In genomic region chr12:80062410-80063401, GRCm38 (mm10) we compare ENCODE assay signal across 9 mouse cellular contexts. TPM values are rescaled to one million over a fixed set of nuclear protein-coding genes. Genes with fewer than 3 reads are reported as not detected.
DNase-seq lines count a peak whose midpoint lies in the region; ATAC-seq and TF ChIP-seq lines count a peak whose summit lies in the region.
"Had no signal": no experiment of that assay in that cellular context is flagged by ENCODE, and none has a peak within 500 bp of the region (broad histone marks: within the 10 kb centered on the region; RNA-seq: fewer than 3 reads in every experiment).

No protein-coding gene starts in this region.

- H3K4me1 ChIP-seq in cerebellum, adult 2 months (ENCODE audit: control insufficient read depth, insufficient read depth, low read length), result no peaks in the 10 kb centered on the region
- H3K4me1 ChIP-seq in forebrain, postnatal 0 days (ENCODE audit: insufficient read depth), result peaks cover 26% of the 10 kb centered on the region; the same call in 1 of the 2 replicates
- H3K4me1 ChIP-seq in hindbrain, embryonic 14.5 days (replicated peaks; ENCODE audit: control insufficient read depth, insufficient read depth, low read length), result peaks cover 46% of the 10 kb centered on the region
- peaks cover 31% of the 10 kb centered on the region for H3K4me1 ChIP-seq in limb, embryonic 11.5 days (ENCODE audit: control insufficient read depth, insufficient read depth, low read length)

- peak; percentile 31 for DNase-seq in adipocyte (ENCODE audit: low spot score)
- peak; percentile 15 to 46 for DNase-seq in cerebellum, adult 2 months
- DNase-seq in forebrain, postnatal 0 days, result peak; percentile 82
- DNase-seq in hindbrain, embryonic 14.5 days (ENCODE audit: low spot score), result peak; percentile 77
- peak; percentile 78 for DNase-seq in limb, embryonic 11.5 days (ENCODE audit: low spot score)
- peak; percentile 18 to 40 for DNase-seq in right cerebral cortex, adult 2 months (ENCODE audit: low spot score in 2 of 2)
- DNase-seq in adrenal gland, postnatal 36 days, result no peak
- no peak for DNase-seq in urinary bladder, postnatal 10 days (ENCODE audit: low spot score)

- WGBS in cerebellum, adult 2 months, result 24% methylated on average over 6 of the region's 6 CpGs
- 2% methylated on average over 6 of the region's 6 CpGs for WGBS in forebrain, postnatal 0 days
- WGBS in hindbrain, embryonic 14.5 days, result 0% methylated on average over 6 of the region's 6 CpGs
- WGBS in limb, embryonic 11.5 days, result 3% methylated on average over 6 of the region's 6 CpGs

- no peak overlapping the region for H3K4me2 ChIP-seq in forebrain, postnatal 0 days (ENCODE audit: low read depth)
- 0 out of 2 replicates have a peak overlapping the region, but pooled peaks have one; percentile 17 for H3K4me2 ChIP-seq in hindbrain, embryonic 14.5 days (replicated peaks)
- H3K4me2 ChIP-seq in limb, embryonic 11.5 days (ENCODE audit: low read depth, severe bottlenecking), result peak overlapping the region; percentile 21; the same call in 1 of the 2 replicates

- no peak overlapping the region for H3K9ac ChIP-seq in forebrain, postnatal 0 days
- H3K9ac ChIP-seq in hindbrain, embryonic 14.5 days, result no peak overlapping the region
- peak overlapping the region; percentile 8 for H3K9ac ChIP-seq in limb, embryonic 11.5 days (ENCODE audit: low read length)

- no peak for TF ChIP-seq POLR2A in cerebellum, adult 2 months (IDR thresholded peaks at IDR 0.05; ENCODE audit: borderline replicate concordance, insufficient read depth, low read length)

- no peaks in the 10 kb centered on the region for H3K27me3 ChIP-seq in cerebellum, adult 2 months (ENCODE audit: control insufficient read depth, insufficient read depth, low read length)
- H3K27me3 ChIP-seq in forebrain, postnatal 0 days (ENCODE audit: insufficient read depth, low read length), result no peaks in the 10 kb centered on the region
- no peaks in the 10 kb centered on the region for H3K27me3 ChIP-seq in hindbrain, embryonic 14.5 days (ENCODE audit: control insufficient read depth, insufficient read depth, low read length)
- H3K27me3 ChIP-seq in limb, embryonic 11.5 days (ENCODE audit: control insufficient read depth, insufficient read depth, low read length), result no peaks in the 10 kb centered on the region

- no peak overlapping the region for H3K4me3 ChIP-seq in cerebellum, adult 2 months (replicated peaks; ENCODE audit: insufficient read depth, low read depth, low read length)
- no peak overlapping the region for H3K4me3 ChIP-seq in forebrain, postnatal 0 days (ENCODE audit: low read depth, low read length)
- H3K4me3 ChIP-seq in hindbrain, embryonic 14.5 days (replicated peaks; ENCODE audit: low read length), result no peak overlapping the region
- H3K4me3 ChIP-seq in limb, embryonic 11.5 days (ENCODE audit: low read depth, low read length), result no peak overlapping the region
- H3K4me3 ChIP-seq: erythroblast, embryonic 14.5 days had no signal

- H3K36me3 ChIP-seq in forebrain, postnatal 0 days (ENCODE audit: insufficient read depth), result no peaks in the 10 kb centered on the region
- no peaks in the 10 kb centered on the region for H3K36me3 ChIP-seq in hindbrain, embryonic 14.5 days (replicated peaks; ENCODE audit: control insufficient read depth, insufficient read depth)
- H3K36me3 ChIP-seq in limb, embryonic 11.5 days (ENCODE audit: control insufficient read depth, insufficient read depth, low read length), result no peaks in the 10 kb centered on the region

- no peak for TF ChIP-seq CTCF in cerebellum, adult 2 months (IDR thresholded peaks at IDR 0.05; ENCODE audit: borderline replicate concordance, insufficient read depth, low read depth, low read length)
- TF ChIP-seq CTCF in forebrain, postnatal 0 days (IDR thresholded peaks at IDR 0.05; ENCODE audit: low read depth), result peak; percentile 32

- no peak overlapping the region; the same call in 1 of the 2 replicates for H3K27ac ChIP-seq in cerebellum, adult 2 months (ENCODE audit: insufficient read depth, low read length)
- H3K27ac ChIP-seq in forebrain, postnatal 0 days (ENCODE audit: low read depth, low read length), result peak overlapping the region; percentile 71
- H3K27ac ChIP-seq in hindbrain, embryonic 14.5 days, result peak overlapping the region; percentile 74
- peak overlapping the region; percentile 90 for H3K27ac ChIP-seq in limb, embryonic 11.5 days (replicated peaks; ENCODE audit: low read depth, low read length)

- no peaks in the 10 kb centered on the region for H3K9me3 ChIP-seq in forebrain, postnatal 0 days (ENCODE audit: low read length)
- H3K9me3 ChIP-seq in hindbrain, embryonic 14.5 days (ENCODE audit: control insufficient read depth, low read length), result no peaks in the 10 kb centered on the region
- H3K9me3 ChIP-seq in limb, embryonic 11.5 days (ENCODE audit: control insufficient read depth, low read length), result no peaks in the 10 kb centered on the region

- ATAC-seq in forebrain, postnatal 0 days, result peak; percentile 93
- ATAC-seq in hindbrain, embryonic 14.5 days (ENCODE audit: low FRiP score), result peak; percentile 95
- peak; percentile 90 for ATAC-seq in limb, embryonic 11.5 days (ENCODE audit: insufficient number of reproducible peaks, low FRiP score, low TSS enrichment, low read depth)

RNA-seq across cellular contexts. Expression of gene Zfp36l1, which starts 50.1 kb away (rescaled TPM):
- polyA plus RNA-seq in cerebellum, adult 2 months (2012; rRNA removed), result 20.4 and 23.2 TPM in 2 replicates
- total RNA-seq in forebrain, postnatal 0 days (2014; rRNA removed), result 15.3 and 24.1 TPM in 2 replicates
- 37.0 and 43.8 TPM in 2 replicates for polyA plus RNA-seq in forebrain, postnatal 0 days (2015; fragmentation: Nextera tagmentation; extraction: Ambion mirVana)
- 47.7 and 48.8 TPM in 2 replicates for polyA plus RNA-seq in hindbrain, embryonic 14.5 days (2014; fragmentation: Nextera tagmentation; extraction: Ambion mirVana)
- 140 and 149 TPM in 2 replicates for polyA plus RNA-seq in limb, embryonic 11.5 days (2014; fragmentation: Nextera tagmentation; extraction: Ambion mirVana)
- 100 to 1,000 TPM; 230 to 283 TPM for total RNA-seq in adrenal gland, postnatal 36 days (2021)

Comparison
In these comparisons a context has a peak if more than half of its experiments do, and no peak if none do; other contexts are left out.
1. DNase-seq: peak in adipocyte (single experiment), cerebellum, adult 2 months (2 of 2), forebrain, postnatal 0 days (single experiment), hindbrain, embryonic 14.5 days (single experiment), limb, embryonic 11.5 days (single experiment) and right cerebral cortex, adult 2 months (2 of 2); none in adrenal gland, postnatal 36 days (0 of 2) and urinary bladder, postnatal 10 days (single experiment).
2. Peak in every context shown above with its lines, with median percentiles within 50 percentile points of each other: ATAC-seq.